Mouse (Mus musculus): ENCODE results near the gene Mrs2. TPM values are rescaled to one million over a fixed set of nuclear protein-coding genes. Genes with fewer than 3 reads are reported as not detected.

The Mrs2 gene
- total RNA-seq, 1 experiment from 2014 or later: 29.4 TPM

Other genes starting within 250 kb of the Mrs2 start
- gene BC005537, start 218.7 kb downstream of the Mrs2 start, total RNA-seq (2017): 66.1 and 86.8 TPM in 2 replicates
- 40.9 and 43.1 TPM in 2 replicates for gene Acot13, start 188.8 kb downstream of the Mrs2 start, total RNA-seq (2017)
- gene Tdp2, start 188.7 kb downstream of the Mrs2 start, total RNA-seq (2017): 70.6 and 71.9 TPM in 2 replicates
- not detected in 2 replicates for gene D130043K22Rik, start 175.2 kb downstream of the Mrs2 start, total RNA-seq (2017)
- 0.58 and 1.3 TPM in 2 replicates for gene Aldh5a1, start 82.7 kb downstream of the Mrs2 start, total RNA-seq (2017)
- gene Gpld1, start 77.2 kb downstream of the Mrs2 start, total RNA-seq (2017): 0.46 and 0.49 TPM in 2 replicates
- not detected in 2 replicates for gene Dcdc2a, start 35.6 kb upstream of the Mrs2 start, total RNA-seq (2017)